Mouse (Mus musculus): ENCODE data around the gene Gm9513.

DNA sequence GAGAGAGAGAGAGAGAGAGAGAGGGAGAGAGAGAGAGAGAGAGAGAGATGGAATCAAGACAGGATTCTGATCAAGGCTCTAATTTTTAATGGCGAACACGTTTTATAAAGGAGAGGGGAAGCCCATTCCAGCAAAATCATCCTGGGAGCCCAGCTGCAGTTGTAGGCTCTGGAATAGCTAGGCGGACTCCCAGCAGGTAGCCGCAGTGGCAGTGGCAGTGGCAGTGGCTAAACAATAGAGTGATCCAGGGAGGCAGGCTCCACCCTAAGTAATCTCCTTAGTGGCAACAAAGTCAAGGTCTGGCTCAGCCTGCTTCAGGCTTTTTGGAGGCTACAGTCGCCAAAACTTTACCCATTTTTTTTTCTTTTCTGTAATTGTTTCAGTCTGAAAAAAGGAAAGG lies 28.8 kb downstream of the Gm9513 start:
- TF ChIP-seq POLR2A (IDR thresholded peaks at IDR 0.05; ENCODE audit: extremely low read depth, insufficient read depth, low read length) (no peak), CTCF (IDR thresholded peaks at IDR 0.05; ENCODE audit: extremely low read depth, insufficient read depth, low read length) (no peak)

Measured in cortical plate, adult 2 months (tissue).